Mouse (Mus musculus): ENCODE measurements around the gene Cfb.
A peak's percentile ranks its signal among the peaks of the same experiment; 100 is the strongest.
"Not testable (repeated sequence)": the region's sequence is repeated elsewhere in the genome, so short reads cannot be mapped to it uniquely, and the experiment has no call there.

The Cfb gene

GRCm38 (mm10) chr17:34862416-34863081 is at the start of gene Cfb:
TSS of gene Cfb (minus strand) at chr17:34862518.
- DNase-seq (ENCODE audit: low spot score in 2 of 2), result no peak

DNA sequence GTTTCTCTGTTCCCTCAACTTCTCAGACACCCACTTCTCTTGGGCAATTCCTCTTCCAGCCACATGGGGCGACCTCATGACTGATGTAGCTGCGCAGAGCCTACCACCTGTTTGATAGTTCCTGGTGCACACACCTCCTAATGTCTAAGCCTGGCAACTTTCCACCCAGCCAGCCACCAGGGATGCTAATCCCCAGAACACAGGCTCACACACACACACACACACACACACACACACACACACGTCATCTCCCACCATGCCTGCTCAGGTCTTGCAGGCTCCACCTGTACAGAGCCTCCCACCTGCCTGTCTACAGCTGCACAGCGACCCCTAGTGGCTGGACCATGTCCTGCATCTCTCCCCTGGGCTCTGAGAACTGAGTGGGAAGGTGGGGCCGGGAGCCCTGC is 49.6 kb upstream of the Cfb start:
- DNase-seq (ENCODE audit: low spot score in 2 of 2), result peak; percentile 56 to 60

DNA sequence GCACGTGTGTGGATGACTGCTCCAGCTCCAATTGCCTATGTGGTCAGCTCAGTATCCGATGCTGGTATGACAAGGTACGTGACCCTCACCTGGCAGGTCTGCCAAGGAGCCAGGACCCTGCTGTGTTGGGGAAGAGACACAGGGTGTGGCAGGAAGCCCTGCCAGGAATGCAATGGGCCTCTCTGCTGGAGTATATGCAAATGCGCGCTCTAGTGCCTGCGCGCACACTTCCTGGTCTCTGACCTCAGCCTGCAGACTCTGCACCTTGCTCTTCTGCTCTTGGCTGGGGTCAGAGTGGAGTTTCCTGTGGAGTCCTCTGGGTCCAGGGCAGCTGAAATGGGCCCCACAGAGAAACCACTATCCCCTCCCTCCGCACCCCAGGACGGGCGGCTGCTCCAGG is 48.7 kb upstream of the Cfb start:
- no peak for DNase-seq (ENCODE audit: low spot score in 2 of 2)

DNA sequence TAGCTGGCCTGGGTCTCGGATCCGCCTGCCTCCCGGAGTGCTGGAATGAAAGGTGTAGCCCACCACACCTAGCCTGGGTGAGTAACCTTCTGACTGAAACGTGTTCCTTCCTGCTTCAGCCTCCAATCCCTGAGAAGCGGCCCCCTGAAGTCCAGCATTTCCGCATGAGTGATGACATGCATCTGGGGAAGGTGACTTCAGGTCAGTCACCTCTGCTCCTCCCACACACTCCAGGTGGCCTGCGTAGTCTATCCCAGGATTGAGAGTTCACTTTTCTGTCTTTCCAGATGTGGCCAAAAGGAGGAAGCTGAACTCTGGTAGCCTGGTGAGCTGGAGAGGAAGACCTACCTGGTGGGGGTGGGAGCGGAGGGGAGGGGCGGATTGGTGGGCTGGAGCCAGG is 40.6 kb upstream of the Cfb start:
- DNase-seq (ENCODE audit: low spot score in 2 of 2), result no peak

GRCm38 (mm10) chr17:34901948-34902347 is 39.6 kb upstream of the Cfb start:
- not testable (repeated sequence) for DNase-seq (ENCODE audit: low spot score in 2 of 2)

GRCm38 (mm10) chr17:34900826-34901225 is 38.5 kb upstream of the Cfb start:
- DNase-seq (ENCODE audit: low spot score in 2 of 2), result not testable (repeated sequence)

DNA sequence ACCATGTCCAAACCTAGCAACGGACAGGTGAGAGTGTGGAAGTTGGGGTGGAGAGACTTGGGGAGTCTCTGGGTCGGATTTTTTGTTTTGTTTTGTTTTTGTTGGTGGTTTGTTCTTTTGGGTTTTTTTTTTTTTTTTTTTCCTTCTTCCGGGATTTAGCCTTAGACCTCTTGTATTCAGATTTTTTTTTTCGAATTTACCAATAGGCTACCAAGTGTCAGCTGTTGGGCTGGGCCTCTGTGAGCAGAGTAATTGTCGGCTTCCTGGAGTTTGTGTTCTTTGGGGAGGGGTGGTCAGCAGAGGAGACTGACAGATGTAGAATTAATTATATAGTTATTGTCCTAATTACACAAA is 37.5 kb upstream of the Cfb start:
- no peak for DNase-seq (ENCODE audit: low spot score in 2 of 2)

DNA sequence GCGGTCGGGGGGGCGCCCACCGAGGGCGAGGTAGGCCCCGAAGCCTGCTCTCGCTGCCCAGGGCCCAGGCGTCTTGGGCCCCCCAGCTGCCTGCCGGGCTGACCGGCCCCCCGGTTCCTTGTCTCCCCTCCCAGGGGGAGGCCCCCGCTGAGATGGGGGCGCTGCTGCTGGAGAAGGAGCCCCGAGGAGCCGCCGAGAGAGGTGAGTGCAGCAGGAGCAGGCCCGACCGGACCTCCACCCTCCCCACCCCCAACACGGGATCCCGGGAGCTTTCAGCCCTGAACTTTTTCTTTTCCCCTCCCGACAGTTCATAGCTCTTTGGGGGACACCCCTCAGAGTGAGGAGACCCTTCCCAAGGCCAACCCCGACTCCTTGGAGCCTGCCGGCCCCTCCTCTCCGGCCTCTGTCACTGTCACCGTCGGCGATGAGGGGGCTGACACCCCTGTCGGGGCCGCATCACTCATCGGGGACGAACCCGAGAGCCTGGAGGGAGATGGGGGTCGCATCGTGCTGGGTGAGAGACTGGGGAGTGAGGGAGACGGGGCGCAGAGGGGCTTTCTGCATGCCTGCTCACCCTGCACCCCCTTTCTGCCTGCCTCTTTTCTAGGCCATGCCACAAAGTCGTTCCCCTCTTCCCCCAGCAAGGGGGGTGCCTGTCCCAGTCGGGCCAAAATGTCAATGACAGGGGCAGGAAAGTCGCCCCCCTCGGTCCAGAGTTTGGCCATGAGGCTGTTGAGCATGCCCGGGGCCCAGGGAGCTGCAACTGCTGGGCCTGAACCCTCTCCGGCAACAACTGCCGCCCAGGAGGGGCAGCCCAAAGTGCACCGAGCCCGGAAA is 37.0 kb upstream of the Cfb start:
- DNase-seq (ENCODE audit: low spot score in 2 of 2), result peak; percentile 18 to 25

DNA sequence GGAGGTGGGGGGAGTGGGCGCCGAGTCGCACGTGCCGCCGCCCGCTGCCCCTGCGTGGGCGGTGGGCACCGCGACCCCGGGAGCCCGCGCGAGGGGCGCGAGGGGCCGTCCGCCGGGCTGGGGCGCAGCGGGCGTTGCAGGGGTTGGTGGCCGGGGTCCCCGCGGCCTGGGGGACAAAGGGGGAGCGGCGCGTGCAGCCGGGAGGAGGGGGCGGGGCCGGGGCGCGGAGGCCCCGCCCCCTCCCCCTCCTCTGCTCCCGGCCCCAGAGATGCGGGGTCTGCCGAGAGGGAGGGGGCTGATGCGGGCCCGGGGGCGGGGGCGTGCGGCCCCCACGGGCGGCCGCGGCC is 36.4 kb upstream of the Cfb start:
- no peak for DNase-seq (ENCODE audit: low spot score in 2 of 2)

DNA sequence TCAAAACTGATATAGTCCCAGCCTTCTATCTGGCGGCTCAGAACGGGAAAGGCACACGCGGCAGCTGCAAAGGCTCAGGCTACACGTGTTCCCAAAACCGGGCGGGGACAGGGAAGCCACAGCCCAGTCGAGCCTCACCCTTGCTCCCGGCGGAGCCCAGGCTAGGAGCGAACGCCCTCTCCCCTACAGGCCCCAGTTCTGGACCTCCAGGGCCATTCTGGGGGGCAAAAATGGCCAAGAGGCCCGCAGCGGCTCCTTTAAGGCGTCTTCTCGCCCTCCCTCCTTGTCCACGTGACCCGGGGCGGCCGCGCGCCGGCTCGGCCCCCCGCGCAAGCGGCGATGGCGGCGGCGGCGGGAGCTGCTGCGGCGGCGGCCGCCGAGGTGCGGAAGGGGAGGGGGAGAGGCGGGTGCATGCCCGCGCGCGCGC is 35.9 kb upstream of the Cfb start, which contains the start of the genes C2 and Ehmt2:
C2 (minus strand) TSS at position 106 of the 427 bp plus-strand sequence.
Ehmt2 (plus strand) TSS at position 310 of the 427 bp plus-strand sequence.
- DNase-seq (ENCODE audit: low spot score in 2 of 2), result peak; percentile 73 to 74

DNA sequence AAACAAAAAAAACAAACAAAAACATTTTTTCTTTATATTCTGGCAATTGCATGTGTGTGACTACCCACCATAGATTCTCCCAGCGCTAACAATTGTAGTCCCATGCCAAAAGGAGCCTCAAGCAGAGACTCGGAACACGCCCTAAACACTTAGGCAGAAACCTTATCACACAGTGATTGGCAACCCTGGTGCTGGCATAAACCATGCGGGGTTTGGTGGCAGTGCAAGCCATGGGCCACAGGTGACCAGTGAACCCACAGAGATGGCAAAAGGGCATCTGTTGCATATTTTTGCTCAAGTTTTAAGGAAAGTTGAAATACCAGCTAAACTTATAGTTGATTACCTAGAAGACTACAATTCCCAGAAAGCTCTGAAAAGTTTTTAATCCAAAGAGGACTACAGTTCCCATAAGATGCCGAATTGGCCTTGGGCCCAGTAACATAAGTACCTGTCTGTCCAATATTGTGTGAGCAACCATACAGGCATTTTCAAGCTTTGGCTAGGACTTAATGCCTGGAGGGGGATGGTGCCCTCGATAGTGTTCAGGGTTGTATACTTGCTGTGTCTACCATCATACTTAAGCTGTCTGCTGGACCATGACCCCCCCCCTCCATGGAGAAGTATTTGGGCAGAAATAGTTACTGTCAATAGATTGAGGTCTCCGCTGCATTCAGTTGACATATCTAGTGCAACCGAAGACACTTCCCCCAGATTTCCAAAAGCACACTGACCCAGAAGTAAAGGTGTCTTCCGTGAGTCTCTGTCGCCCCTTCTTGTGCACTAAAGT is 35.2 kb upstream of the Cfb start:
- peak; percentile 56 to 67 for DNase-seq (ENCODE audit: low spot score in 2 of 2)

DNA sequence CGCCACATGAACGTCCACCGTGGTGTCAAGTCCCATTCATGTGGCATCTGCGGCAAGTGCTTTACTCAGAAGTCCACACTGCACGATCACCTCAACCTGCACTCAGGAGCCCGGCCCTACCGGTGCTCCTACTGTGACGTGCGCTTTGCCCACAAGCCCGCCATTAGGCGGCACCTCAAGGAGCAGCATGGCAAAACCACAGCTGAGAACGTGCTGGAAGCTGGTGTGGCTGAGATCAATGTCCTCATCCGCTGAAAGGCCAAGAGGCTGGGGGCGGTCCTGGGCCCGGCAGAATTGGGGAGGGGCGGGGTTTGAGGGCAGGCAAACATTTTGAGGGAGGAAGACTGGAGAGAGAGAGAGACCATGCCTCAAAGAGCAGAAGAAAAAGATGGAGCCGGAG is 34.0 kb upstream of the Cfb start:
- no peak for DNase-seq (ENCODE audit: low spot score in 2 of 2)

DNA sequence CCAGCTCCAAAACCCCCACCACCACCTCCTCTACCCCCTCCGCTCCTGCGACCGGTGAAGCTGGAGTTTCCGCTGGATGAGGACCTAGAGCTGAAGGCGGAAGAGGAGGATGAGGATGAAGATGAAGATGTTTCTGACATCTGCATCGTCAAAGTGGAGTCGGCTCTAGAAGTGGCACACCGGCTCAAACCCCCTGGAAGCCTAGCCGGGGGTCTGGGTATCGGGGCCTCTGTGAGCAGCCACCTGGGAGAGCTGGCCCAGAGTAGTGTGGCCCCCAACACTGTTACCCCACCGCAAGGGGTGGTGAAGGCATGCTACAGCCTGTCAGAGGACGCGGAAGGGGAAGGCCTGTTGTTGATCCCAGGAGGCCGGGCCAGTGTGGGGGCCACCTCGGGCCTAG is 33.4 kb upstream of the Cfb start:
- no peak for DNase-seq (ENCODE audit: low spot score in 2 of 2)

DNA sequence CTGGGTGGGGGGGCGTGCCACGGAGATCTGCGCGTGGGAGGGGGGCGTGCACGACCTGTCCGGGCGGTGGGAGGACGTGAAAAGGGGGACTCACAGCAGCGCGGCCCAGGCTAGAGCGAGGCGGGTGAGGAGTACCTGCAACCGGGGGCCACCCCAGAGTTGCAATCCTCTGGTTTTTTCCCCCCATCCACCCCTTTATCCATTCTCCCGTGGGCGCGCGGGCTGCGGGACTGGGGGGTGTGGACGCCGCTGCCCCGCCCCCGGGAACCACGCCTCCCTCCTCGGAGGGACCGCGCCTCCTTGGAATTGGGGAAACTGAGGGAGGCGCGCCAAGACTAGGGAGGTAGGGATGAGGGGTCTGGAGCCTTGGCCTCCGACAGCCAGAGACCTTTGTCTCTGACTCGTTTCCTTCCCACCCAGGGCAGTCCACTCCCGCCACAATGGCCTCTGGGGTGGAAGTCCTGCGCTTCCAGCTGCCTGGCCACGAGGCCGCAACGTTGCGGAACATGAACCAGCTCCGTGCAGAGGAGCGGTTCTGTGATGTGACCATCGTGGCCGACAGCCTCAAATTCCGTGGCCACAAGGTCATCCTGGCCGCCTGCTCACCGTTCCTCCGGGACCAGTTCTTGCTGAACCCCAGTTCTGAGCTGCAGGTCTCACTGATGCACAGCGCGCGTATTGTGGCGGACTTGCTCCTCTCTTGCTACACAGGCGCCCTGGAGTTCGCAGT is 32.6 kb upstream of the Cfb start:
- DNase-seq (ENCODE audit: low spot score in 2 of 2), result peak; percentile 29 to 52

DNA sequence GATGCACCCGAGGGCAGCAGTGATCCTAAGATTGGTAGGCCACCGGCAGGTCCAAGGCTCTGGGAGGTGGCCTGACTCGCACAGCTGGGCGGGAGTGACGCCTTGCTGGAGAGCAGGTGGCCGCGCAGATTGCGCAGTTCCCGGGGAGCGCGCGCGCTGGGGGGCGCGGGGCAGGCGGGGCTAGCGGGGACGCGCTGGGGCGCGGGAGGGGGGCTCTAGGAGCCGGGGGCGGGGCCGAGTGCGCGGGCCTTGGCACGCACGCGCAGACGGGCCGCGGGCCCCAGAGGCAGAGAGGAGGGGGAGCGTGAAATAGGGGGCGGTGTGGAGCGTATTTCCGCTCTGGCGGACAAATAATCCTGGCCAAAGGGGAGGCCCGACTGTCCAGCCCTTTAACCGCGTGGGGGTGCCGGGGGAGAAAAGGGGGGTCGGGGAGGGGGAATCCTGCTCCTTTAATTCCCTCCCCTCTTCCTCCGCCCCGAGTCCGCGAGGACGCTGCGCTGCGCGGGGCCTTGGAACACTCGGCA is 31.8 kb upstream of the Cfb start:
- peak; percentile 88 to 89 for DNase-seq (ENCODE audit: low spot score in 2 of 2)

GRCm38 (mm10) chr17:34893072-34893824 is 30.9 kb upstream of the Cfb start:
- no peak for DNase-seq (ENCODE audit: low spot score in 2 of 2)

DNA sequence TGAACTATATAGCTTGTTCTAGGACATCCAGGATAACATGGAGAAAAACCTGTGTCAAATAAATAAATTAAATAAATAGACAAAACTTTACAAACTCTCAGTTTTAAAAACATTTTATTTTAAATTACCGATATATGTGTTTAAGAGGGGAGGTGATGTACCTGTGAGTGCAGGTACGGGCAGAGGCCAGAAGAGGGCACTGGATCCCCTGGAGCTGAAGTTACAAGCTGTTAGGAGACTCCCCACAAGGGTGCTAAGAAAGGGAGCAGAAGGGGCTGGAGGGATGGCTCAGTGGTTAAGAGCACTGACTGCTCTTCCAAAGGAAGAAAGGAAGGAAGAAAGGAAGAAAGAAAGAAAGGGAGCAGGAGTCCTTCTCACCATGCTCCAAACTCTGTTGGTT is 29.1 kb upstream of the Cfb start:
- no peak for DNase-seq (ENCODE audit: low spot score in 2 of 2)

GRCm38 (mm10) chr17:34890074-34890743 is 27.9 kb upstream of the Cfb start:
- no peak for DNase-seq (ENCODE audit: low spot score in 2 of 2)

- no peak for DNase-seq (ENCODE audit: low spot score in 2 of 2)
These were observed 25.6 kb upstream of the Cfb start for GRCm38 (mm10) chr17:34887942-34888341.

DNA sequence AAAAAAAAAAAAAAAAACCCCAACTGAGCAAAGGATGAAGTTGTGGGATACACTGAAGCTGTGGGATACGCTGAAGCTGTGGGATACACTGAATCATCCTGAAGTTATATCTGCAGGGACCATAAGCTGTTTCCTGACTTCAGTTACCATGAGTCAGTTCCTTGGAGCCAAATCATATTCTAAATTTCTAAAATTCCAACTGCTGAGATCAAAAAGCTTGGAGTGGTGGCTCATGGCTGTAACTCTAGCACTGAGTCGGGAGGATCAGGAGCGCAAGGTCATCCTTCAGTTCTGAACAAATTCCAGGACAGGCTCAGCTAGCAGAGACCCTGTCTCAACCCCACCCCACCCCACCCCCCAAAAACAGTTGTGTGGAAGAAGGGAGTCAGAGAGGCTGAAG is 23.3 kb upstream of the Cfb start:
- no peak for DNase-seq (ENCODE audit: low spot score in 2 of 2)
